Mouse (Mus musculus): ENCODE measurements at regions not wholly inside any gene's neighbourhood (a gene's known extent, or its start where the extent isn't known, plus 50 kb on each side); places are given as distances from the start of the nearest gene placed in this dataset.
"Not testable (repeated sequence)": the region's sequence is repeated elsewhere in the genome, so short reads cannot be mapped to it uniquely, and the experiment has no call there.

DNA sequence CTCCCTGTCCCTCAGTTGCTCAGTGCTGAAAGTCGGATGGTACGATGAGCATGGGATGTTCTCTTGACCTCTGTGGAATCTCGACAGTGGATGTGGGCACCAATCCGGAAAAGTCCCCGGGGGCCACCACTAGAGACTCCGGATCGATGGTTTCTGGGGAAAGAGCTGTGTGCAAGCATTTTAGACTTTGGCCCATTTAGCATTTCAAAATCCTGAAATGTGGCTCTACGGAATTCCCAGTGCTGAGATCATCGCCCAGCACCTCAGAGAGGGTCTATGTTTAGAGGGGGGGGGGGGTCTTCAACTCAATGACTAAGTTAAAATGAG, 68.6 kb downstream of the Tomm20 start:
- DNase-seq (ENCODE audit: low spot score): no peak

- DNase-seq (ENCODE audit: low spot score): peak; percentile 30
Measured at GRCm38 (mm10) chr8:126876300-126877038, 69.2 kb downstream of the Tomm20 start.

DNA sequence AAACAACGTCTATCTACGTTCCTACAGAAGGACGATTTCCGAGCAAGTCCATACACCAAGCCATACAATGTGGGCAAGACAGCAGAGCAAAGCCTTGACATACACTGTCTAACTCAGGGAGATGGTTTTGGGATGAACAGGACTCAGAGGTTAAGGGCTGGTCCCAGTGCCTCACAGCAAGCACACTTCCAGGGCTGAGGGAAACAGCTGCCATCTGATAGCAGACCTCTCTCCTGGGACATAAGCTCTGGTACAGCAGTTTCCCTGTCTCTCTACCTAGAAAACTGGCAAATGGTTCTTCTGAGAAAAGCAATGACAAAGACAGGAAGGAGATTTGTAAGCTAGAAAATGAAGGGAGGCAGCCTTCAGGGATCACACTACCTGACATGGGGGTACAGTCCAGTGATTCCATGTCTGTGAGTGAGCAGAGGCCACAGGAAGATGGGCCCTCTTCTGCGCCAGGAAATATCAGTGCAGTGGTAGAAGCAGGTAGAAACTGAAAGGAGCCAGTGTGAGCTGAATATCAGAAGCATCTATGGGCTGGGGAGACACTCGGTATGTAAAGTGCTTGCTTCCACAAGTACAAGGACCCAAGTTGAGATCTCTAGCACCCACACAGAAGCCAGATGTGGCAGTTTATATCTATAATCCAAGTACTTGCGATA, 70.0 kb downstream of the Tomm20 start:
- no peak for DNase-seq (ENCODE audit: low spot score)

- DNase-seq (ENCODE audit: low spot score): no peak
Measured at GRCm38 (mm10) chr8:126874846-126875245, 70.8 kb downstream of the Tomm20 start.

DNA sequence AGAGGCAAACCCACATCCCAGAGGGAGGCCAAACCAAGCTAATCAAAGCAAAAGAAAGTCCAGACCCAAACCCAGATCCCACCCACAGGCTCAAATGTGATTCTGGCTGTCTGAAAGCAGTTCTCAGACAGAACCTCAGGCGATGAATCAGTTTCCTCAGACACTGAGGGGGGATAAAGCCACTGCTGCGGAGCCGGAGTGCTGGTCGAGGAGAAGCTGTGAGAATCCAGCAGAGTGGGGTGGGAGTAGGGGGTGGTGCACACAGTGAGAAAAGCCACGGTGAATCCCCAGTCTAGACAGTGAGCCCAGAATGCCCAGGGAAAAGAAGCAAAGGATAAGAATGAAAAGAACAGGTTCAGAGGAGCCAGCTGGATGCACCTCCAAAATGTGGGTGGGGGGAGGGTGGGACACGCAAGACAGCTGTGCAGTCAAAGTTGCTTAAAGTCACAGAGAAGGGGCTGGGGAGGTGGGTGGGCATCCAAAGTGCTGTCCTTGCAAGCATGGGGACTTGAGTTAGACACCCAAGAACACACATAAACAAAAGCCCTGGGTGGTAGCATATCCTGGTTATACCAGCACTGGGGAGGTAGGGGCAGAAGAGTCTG, 71.4 kb downstream of the Tomm20 start:
- no peak for DNase-seq (ENCODE audit: low spot score)

- DNase-seq (ENCODE audit: low spot score): no peak
Measured at GRCm38 (mm10) chr8:126873306-126873705, 72.3 kb downstream of the Tomm20 start.

DNA sequence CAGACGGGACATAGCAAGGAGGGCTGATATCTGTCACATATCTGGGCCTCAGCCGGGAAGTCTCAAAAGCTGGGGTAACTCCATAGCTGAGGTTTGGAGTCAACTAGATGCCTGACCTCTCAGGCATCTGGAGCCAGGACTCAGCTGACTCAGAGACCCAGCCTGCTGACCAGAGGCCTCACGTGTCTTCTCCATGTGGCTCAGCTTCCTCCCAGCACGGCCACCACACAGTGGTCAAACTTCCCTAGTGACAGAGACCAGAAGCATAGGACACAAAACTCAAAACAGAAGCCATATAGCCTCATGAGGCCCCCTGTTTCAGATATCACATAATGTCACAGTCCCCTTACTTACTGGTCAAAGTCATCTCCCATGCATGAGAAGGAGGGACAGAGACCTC, 73.1 kb downstream of the Tomm20 start:
- DNase-seq (ENCODE audit: low spot score): no peak

DNA sequence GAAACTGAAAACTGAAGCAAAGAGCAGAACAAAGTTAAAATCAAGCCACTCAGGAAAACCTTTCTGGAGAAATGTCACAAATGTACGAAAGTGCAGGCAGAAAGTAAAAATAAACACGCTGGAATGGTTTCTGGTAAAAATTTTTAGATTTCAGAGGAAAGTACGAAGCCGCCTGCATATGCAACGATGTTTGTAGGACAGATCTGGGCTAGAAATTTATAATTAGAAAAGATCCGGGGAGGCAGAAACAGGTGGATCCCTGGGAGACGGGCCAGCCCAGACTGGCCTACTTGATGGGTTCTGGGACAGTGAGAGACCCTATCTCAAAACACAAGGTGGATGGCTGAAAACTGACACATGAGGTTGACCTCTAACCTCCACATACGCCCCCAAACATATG, 73.5 kb downstream of the Tomm20 start:
- no peak for DNase-seq (ENCODE audit: low spot score)

DNA sequence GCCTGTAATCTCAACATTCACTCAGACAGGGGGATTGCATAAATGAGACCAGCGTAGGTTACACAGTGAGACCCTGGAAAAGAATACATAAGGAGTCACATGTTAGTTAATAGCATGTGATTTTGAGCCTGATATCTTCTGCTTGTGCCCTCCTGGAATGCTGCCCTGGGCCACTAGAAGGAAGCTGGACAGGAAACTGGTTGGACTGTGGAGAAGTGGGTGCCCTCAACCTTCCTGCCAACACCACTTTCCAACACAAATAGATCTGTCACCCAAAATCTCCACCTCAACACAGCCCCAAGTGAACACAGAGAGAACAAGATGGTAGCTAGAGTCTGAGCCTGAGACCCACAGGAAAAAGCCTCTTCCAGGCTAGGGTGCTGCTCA, 76.2 kb downstream of the Tomm20 start:
- DNase-seq (ENCODE audit: low spot score): no peak

DNA sequence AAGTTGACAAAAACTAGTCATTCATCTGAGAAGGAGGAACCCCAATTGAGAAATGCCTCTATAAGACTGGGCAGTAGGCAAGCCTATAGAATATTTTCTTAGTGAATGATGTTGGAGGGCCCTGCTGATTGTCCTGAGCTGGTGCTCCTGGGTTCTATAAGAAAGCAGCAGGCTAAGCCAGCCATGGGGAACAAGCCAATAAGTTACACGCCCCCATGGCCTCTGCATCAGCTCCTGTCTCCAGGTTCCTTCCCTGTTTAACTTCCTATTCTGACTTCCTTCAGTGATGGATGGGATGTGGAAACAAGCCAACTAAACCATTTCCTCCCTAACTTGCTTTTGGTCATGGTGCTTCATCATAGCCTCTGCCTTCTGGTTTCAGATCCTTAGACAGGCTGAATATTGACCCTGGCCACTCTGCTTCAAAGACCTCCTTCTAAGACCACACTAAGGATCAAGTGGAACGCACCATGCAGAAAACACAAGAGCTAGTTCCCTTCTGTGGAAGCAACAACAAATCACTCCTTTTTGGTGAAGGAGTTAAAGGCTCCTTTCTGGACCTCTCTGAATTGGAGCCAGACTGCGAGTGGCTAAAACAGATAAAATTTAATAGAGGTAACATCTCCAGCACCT, 76.7 kb downstream of the Tomm20 start:
- DNase-seq (ENCODE audit: low spot score): no peak

DNA sequence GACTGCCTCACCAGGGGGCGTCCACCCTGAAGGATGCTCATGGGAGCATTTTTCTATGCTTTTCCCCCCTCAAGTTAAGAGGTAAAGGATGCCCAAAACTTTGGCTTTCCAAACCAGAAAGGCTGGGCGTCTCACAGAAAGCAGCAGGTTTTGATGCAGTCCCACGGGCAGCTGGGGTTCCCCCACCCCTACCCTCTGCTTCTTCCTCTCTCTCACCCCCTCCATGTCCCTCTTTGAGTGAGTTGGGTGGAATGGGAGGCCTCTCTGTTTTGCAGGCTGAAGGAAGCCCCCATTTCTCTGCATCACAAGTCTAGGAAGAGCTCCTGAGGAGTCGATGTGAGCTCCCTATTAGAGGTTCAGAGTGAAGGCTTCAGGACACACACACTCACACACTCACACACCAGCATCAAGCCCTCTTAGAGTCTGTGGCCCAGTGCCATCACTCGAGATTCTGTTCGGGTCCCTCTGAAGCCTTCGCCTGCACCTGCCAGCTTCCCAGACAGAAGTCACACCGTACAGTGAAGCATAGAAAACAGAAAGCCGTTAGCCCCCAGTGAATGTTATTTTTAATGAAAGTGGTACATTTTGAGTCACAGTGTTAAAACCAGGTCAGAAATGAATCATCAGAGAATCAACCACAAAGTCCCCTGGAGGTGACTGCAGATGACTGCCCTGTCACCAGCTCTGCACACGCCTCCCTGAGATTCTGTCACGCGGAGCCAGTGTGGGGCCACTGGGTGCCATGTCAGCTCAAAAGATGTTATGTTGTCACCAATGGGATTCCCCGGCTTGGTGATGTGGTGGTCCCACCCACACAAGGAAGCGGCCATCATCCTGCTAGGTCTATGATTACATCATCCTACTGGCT, 78.3 kb downstream of the Tomm20 start:
- DNase-seq (ENCODE audit: low spot score): no peak

DNA sequence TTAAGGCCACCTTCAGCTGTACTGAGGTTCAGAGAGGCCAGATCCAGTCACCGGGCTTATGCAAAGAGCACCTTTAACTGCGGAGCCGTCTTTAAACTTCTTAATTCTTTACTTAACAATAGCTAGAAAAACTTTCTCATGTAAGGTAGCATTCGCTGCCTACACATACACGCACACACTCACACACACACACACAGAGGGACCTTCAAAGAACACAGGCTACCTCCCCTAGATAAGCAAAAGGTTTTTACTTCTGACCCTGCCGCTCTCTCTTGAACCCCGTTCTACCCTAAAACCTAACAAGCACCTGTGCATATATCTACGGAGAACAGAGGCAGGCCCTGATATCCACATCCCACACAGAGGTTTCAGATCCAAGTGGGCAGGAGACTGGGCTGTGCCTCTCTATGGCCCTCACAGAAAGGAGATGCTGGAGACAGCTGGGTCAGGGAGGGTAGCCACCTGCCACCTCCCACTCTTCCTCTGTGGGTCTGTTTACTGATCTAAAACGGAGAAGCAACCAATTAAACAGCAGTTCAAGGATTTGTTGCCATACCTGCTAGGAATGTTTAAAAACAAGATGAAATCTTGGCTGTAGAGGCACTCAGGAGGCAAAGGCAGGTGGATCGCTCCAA, 81.2 kb downstream of the Tomm20 start:
- DNase-seq (ENCODE audit: low spot score): no peak

GRCm38 (mm10) chr8:126863661-126864060, 82.0 kb downstream of the Tomm20 start:
- not testable (repeated sequence) for DNase-seq (ENCODE audit: low spot score)

- DNase-seq (ENCODE audit: low spot score): no peak
Measured at GRCm38 (mm10) chr8:126861754-126862153, 83.9 kb downstream of the Tomm20 start.

GRCm38 (mm10) chr8:126860630-126861029, 85.0 kb downstream of the Tomm20 start:
- DNase-seq (ENCODE audit: low spot score): no peak

DNA sequence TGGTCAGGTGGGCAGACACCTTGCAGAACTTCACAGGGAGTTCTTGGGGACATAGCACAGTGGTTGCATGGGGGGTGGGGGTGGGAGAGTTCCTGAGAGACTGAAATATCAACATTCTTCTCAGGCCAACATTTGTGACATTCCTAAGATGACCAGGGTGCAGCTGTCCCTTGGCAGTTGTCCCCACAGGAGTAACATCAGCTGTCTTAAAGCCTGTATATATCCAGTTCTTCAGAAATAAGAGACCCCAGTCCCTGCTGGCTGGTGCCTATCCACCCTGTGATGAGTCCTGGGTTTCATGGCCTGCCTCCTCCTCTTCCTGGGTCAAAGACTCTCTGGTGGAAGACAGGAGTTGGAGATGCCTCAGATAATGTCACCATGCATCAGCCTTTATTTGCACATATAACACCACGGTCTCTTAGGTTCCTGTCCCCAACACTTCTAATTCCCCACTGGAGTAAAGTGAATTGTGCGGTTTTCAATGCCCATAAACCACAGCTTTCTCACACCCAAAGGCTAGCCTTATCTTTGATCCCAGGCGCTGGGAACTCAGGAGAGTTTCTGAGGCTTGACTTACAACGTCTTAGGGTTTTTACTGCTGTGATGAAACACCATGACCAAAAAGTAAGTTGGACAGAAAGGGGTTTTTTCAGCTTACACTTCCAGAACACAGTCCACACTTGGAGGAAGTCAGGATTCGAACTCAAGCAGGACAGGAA, 85.8 kb downstream of the Tomm20 start:
- DNase-seq (ENCODE audit: low spot score): no peak

DNA sequence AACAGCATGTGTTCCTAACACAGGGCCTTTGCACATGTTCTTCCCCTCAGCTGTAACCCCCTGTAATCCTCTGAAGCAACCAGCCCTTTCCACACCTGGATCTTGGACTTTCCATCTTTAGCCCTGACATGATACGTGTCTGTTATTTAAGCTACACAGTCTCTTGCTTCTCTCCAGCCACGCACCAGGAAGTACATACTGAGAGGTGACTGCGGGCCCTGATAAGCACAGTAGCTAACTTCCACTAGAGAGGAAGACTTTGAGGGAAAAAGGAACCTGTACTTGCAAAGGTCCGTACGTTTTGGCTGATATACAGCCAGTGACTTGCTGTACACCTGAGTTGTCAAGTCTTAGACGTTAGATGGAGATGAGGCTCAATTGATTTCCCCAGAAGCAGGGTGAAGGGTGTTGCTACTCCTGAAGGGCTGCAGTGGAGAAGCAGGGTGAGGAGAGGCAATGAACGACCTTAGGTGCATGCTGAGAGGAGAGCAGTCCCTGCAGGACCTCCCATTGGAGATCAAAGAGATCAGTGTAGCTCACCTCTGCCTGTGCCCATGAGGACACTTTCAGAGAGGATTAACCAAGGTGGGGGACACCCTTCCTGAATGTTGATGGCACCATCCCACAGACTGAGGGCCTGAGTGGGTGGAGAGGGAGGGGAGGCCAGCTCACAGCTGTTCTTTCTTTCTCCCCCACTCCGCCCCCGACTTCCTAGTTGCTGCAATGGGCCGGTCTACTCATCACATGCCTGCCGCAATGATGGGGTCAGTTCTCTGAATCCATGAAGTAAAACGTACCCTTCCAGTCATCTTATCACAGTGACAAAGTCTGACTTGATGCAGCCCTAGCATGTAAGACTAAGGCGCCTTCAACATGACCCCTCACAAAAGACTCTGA, 88.1 kb downstream of the Tomm20 start:
- DNase-seq (ENCODE audit: low spot score): no peak

GRCm38 (mm10) chr8:126855914-126856313, 89.7 kb downstream of the Tomm20 start:
- no peak for DNase-seq (ENCODE audit: low spot score)

DNA sequence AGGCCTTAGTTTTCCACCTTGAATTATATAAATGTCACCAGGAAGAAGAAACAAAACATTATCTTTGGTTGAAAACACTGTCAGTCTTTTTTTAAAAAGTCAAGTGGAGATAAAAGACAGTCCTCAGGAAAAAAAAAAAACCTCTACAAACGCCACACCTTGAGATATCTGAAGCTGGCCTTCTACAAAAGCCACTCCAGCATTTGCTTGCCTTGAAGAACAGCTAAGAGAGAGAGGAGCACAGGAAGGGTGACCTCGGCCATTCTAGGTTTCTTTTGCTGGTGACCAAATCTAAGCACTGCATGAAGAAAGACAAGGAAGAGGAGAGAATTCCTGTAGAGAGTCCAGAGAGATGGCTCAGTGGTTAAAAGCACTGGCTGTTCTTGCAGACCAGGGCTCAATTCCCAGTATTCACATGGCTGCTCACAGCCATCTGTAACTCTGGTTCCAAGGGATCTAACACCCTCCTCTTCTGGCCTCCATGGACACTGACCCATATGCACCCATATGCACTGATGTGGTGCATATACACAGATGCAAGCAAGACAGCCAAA, 90.5 kb downstream of the Tomm20 start:
- no peak for DNase-seq (ENCODE audit: low spot score)
